Mouse (Mus musculus) stomach, postnatal 0 days (tissue): ENCODE results near the gene Ap3d1. TPM values are rescaled to one million over a fixed set of nuclear protein-coding genes. Genes with fewer than 3 reads are reported as not detected.
A peak's percentile ranks its signal among the peaks of the same experiment; 100 is the strongest.

ENCODE experiments used
- ATAC-seq: fragments of 200-750 bp; cut with Nextera tagmentation; 2 replicates; pipeline ENCODE4 v1.8.0; 2017; ENCODE audit not compliant: low FRiP score, low TSS enrichment
- DNase-seq: peaks from one replicate; pipeline ENCODE4 v3.0.0-alpha.2; 2016; ENCODE audit warnings: low spot score
- H3K27ac ChIP-seq: fragments of 300-500 bp; sonication (generic); replicated peaks from 2 replicates; pipeline ENCODE4 v1.5.1; 2014; ENCODE audit warnings: mild to moderate bottlenecking, control low read depth
- H3K27me3 ChIP-seq: fragments of 300-500 bp; sonication (generic); 2 replicates; pipeline ENCODE4 v1.6.1; 2014; ENCODE audit warnings: low read length; ENCODE audit not compliant: control insufficient read depth, insufficient read depth
- H3K36me3 ChIP-seq: fragments of 300-500 bp; sonication (generic); 2 replicates; pipeline ENCODE4 v1.6.1; 2014; ENCODE audit warnings: low read length, mixed read lengths; ENCODE audit not compliant: control insufficient read depth, insufficient read depth
- H3K4me1 ChIP-seq: fragments of 300-500 bp; sonication (generic); replicated peaks from 2 replicates; pipeline ENCODE4 v1.6.1; 2014; ENCODE audit warnings: antibody characterized with exemption; ENCODE audit not compliant: control insufficient read depth, insufficient read depth
- H3K4me2 ChIP-seq: fragments of 300-500 bp; sonication (generic); replicated peaks from 2 replicates; pipeline ENCODE4 v1.6.1; 2014; ENCODE audit warnings: low read depth, mild to moderate bottlenecking, control low read depth, moderate library complexity
- H3K4me3 ChIP-seq: fragments of 300-500 bp; sonication (generic); 2 replicates; pipeline ENCODE4 v1.5.1; 2014; ENCODE audit warnings: low read depth, low read length, control low read depth
- H3K9ac ChIP-seq: fragments of 300-500 bp; sonication (generic); 2 replicates; pipeline ENCODE4 v1.6.1; 2014; ENCODE audit warnings: mild to moderate bottlenecking, low read length, control low read depth, mixed read lengths
- H3K9me3 ChIP-seq: fragments of 300-500 bp; sonication (generic); 2 replicates; pipeline ENCODE4 v1.6.1; 2016; ENCODE audit warnings: low read length; ENCODE audit not compliant: control insufficient read depth
- CTCF ChIP-seq: IDR thresholded peaks from 2 replicates; pipeline ENCODE4 v1.5.1; 2016; ENCODE audit warnings: antibody characterized with exemption, low read depth, mild to moderate bottlenecking, moderate library complexity
- EP300 ChIP-seq: optimal IDR thresholded peaks from 2 replicates; pipeline ENCODE3; 2016; ENCODE audit warnings: antibody characterized with exemption
- WGBS: fragments of 180-500 bp; shearing (Covaris S2); extraction: QIAGEN DNeasy Blood & Tissue Kit; methylation state at CpG from one replicate; pipeline ENCODE4 v1.1.7; 2014; 5-methylcytosine and 5-hydroxymethylcytosine counted together
- polyA plus RNA-seq: library from polyadenylated mRNA; unstranded; fragments of >200 nt; fragmentation: Nextera tagmentation; extraction: Ambion mirVana; gene quantifications from 2 replicates; pipeline ENCODE4 v1.2.1, GENCODE M21; 2015

The Ap3d1 gene
- polyA plus RNA-seq, 1 experiment from 2014 or later: 38.7 TPM

DNA sequence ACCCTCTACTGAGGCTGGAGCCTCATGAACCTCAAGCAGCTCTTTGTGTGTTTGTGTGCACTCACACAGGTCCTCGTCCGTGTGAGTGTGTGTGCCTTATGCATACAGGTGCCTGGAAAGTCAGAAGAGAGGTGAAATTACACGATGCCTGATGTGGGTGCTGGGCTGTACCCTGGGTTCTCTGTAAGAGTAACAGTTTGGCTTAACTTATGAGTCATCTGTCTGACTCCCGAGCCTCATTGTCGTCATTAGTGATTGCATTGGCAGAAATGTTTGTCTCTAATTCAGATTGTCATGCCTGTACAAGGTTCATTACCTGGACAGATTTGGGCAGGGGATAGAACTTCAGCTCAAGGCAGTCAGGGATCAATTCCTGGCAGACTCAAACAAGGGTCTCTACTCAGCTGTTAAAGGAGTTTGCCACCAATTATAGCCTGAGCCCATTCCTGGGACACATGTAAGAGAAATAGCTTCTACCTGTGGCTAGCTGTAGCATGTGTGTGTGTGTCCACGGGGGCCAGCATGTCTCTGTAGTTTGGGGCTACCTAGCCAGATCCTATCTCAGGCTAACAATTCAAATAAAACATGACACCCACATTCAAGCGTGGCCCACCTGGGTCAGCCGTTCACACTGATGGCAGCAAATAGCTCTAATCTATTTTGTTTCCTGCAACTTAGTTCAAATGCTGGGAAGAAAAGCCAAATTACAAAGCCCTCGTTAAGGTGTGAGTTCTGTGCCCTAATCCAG is 64.8 kb downstream of the Ap3d1 start:
- Histone ChIP-seq H3K4me1 (peaks cover 31% of the 10 kb centered on the region), H3K4me3 (peak overlapping the region; percentile 92), H3K4me2 (peak overlapping the region; percentile 78), H3K9ac (peak overlapping the region; percentile 83), H3K27me3 (no peaks in the 10 kb centered on the region), H3K9me3 (no peaks in the 10 kb centered on the region), H3K36me3 (0 out of 2 replicates have a peak, but pooled peaks cover 7% of the 10 kb centered on the region), H3K27ac (peak overlapping the region; percentile 100)
- DNase-seq: peak; percentile 61
- TF ChIP-seq CTCF (no peak), EP300 (no peak)
- 20% methylated on average over 9 of the region's 9 CpGs for WGBS
- peak; percentile 5; the same call in 1 of the 2 replicates for ATAC-seq

DNA sequence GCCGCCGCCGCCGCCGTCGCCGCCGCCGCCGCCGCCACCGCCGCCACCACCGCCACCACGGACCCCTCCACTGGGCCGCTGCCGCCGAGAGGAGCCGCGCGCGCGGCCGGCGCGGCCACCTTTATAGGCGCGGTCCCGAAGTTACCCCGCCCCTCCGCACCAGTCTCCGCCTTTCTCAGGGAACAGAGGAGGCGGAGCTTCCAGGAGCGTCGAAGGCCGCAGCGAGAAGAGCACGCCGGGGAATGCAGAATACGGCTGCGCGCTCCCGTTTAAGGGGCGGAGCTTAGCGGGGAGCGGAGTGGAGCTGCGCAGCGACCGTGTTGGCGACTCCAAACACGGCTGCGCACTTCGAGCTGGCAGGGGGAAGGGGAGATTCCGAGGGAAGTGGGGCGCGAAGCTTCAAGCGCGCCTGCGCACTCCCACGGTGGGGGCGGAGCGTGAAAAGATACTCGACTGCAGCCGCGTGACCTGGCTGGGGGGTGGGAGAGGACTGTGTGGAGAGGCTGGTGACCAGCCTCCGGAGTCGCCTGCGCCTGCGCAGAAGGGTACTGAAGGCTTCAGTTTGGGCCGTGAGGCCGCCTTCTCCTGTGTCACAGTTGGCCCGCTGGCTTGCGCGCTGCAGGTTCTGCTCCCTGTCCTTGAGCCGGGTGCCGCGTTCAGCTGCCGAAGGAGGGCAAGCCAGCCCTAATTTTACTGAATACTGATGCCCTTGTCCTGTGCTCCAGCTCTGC is 65.7 kb downstream of the Ap3d1 start:
- peak; percentile 100 for DNase-seq

DNA sequence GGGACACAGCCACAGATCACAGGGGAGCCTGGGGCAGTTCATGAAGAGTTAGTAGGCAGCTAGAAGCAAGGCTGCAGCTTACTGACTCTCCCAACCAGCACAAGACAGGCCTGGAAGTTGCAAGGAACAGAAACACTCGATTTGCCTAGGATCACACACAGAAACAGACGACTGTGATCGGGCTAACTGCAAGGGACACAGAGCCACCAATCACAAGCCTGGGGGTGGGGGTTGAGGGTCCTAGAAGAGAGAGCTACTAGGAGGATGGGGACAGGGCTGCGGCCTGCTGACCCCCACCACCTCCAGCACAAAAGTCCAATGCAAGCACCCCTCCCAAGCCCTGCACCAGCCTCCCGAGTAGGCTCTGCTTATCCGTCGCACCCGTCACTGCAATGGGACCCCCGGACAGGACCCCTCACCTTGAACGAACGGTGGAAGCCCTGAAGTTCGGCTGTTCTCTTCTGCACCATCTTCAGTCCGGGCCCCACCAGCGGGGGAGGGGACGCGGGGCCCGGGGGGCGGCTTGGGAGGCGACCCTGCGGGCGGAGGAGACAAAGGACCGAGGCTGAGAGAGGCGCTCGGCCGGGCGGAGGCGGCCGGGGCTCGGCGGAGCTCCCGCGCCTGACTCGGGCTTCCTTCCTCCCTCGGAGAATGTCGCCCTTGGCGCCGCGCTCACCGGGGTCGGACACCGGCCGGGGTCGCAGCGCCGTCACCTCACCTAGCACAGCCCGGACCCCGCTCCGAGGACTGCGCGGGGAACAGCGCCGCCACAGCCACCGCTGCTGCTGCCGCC is 66.5 kb downstream of the Ap3d1 start:
- H3K27ac ChIP-seq: peak overlapping the region; percentile 93
- peak overlapping the region; percentile 92 for H3K4me3 ChIP-seq
- peaks cover 31% of the 10 kb centered on the region for H3K4me1 ChIP-seq
- peak overlapping the region; percentile 86 for H3K4me2 ChIP-seq
- peak; percentile 35 for DNase-seq
- no peaks in the 10 kb centered on the region for H3K27me3 ChIP-seq
- peaks cover 21% of the 10 kb centered on the region for H3K36me3 ChIP-seq
- WGBS: 0% methylated on average over 43 of the region's 54 CpGs
- H3K9me3 ChIP-seq: no peaks in the 10 kb centered on the region
- no peak for ATAC-seq
- TF ChIP-seq CTCF (peak; percentile 11; the same call in 1 of the 2 replicates), EP300 (no peak)
- H3K9ac ChIP-seq: peak overlapping the region; percentile 98

More for the DNA sequence above, 65.7 kb downstream of the Ap3d1 start:
- H3K9ac ChIP-seq: peak overlapping the region; percentile 98
- H3K36me3 ChIP-seq: peaks cover 14% of the 10 kb centered on the region
- no peak for TF ChIP-seq EP300
- TF ChIP-seq CTCF: no peak; the same call in 1 of the 2 replicates
- under 1% methylated on average over 66 of the region's 78 CpGs for WGBS
- H3K4me2 ChIP-seq: peak overlapping the region; percentile 86
- H3K27ac ChIP-seq: peak overlapping the region; percentile 100
- H3K4me1 ChIP-seq: peaks cover 31% of the 10 kb centered on the region
- H3K4me3 ChIP-seq: peak overlapping the region; percentile 92
- ATAC-seq: peak; percentile 88
- H3K27me3 ChIP-seq: no peaks in the 10 kb centered on the region
- no peaks in the 10 kb centered on the region for H3K9me3 ChIP-seq

DNA sequence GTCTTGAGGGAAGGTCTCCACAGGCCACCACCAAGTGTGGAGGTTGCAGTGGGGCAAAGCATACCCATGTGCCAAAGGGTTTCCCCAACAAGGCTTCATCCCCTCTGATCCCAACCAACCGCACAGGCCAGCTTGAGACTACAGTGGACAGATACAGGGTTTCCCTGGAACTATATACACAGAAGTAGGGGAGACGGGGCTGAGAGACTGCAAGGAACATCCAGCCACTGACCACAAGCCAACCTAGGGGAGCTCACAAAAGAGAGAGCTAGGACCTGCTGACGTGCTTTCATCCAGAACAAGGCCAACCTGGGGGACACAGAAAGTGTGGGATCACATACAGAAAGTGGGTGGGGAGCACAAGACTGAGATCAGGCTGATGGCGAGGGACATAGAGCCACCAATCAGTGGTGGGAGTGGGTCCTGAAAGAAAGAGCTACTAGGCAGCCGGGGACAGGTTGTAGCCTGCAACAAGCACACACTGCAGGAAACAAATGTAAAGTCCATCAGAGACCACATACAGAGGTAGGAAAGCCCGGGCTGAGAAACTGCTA is 67.1 kb downstream of the Ap3d1 start:
- 6% methylated on average over 6 of the region's 6 CpGs for WGBS
- Histone ChIP-seq H3K27ac (peak overlapping the region; percentile 93), H3K4me2 (peak overlapping the region; percentile 86), H3K36me3 (peaks cover 27% of the 10 kb centered on the region), H3K27me3 (no peaks in the 10 kb centered on the region), H3K4me3 (peak overlapping the region; percentile 92), H3K9me3 (no peaks in the 10 kb centered on the region), H3K9ac (peak overlapping the region; percentile 98), H3K4me1 (peaks cover 33% of the 10 kb centered on the region)
- DNase-seq: peak; percentile 31
- no peak for ATAC-seq
- TF ChIP-seq CTCF (no peak), EP300 (no peak)

DNA sequence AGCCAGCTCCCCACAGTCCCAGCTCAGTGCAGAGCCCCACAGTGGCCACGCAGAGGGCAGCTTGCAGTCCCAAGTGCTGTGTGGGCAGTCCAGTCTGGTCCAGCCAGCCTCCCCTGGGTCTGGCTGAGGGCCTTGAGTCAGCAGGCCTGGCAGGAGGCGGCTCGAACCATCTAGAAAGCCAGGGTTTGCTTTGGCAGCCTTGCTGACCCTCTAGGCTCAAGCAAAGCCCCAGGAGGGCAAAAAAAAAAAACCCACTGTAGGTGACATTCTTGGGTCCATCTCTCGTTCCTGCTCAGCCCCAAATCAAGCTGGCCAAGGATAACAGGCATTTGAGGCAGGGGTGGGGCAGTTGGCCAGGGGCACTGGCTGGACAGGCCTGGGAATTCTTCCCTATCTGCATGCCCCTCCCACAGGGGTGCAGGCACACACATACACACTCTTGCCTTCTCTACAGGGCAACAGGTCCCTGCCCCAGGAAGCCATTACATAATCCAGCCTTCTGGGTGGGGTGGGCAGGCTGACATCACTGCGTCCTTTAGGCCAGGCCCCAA is 67.8 kb downstream of the Ap3d1 start:
- Histone ChIP-seq H3K9ac (peak overlapping the region; percentile 98), H3K4me1 (peaks cover 31% of the 10 kb centered on the region), H3K4me3 (peak overlapping the region; percentile 92), H3K4me2 (peak overlapping the region; percentile 86), H3K36me3 (peaks cover 33% of the 10 kb centered on the region), H3K27ac (peak overlapping the region; percentile 93), H3K9me3 (no peaks in the 10 kb centered on the region), H3K27me3 (no peaks in the 10 kb centered on the region)
- DNase-seq (peak; percentile 48), ATAC-seq (no peak)
- no peak for TF ChIP-seq EP300
- TF ChIP-seq CTCF: no peak; the same call in 1 of the 2 replicates
- 39% methylated on average over 5 of the region's 5 CpGs for WGBS
